Mouse (Mus musculus) right cerebral cortex, adult 2 months (tissue): ENCODE data around the gene Lman2.

Source experiments
- DNase-seq, 2 experiments: peaks; one replicate each; pipeline ENCODE4 v3.0.0; 2021 to 2022; ENCODE audit warnings: low spot score in 2 of 2

The Lman2 gene

GRCm38 (mm10) chr13:55327633-55328032, 35.0 kb downstream of the Lman2 start:
- DNase-seq: peak; percentile 97 to 98

DNA sequence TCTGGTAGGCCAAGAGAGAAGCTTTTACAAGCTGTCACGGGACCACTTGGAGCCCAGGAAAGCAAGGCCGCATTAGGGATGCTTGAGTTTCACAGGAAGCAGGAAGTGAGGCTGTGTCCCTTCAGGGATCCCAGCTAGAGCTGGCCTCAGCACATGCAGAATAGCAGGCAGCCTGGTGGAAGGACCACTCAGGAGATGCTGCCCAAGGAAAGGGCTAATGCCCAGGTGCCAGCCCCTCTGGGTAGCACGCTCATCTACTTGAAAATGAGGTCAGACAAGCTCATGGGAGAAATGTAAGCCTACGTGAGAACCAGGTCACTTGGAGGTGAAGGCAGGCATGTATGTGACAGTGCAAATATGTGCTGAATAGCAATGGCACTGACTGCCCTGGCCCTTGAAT, 35.4 kb downstream of the Lman2 start:
- DNase-seq: no peak

DNA sequence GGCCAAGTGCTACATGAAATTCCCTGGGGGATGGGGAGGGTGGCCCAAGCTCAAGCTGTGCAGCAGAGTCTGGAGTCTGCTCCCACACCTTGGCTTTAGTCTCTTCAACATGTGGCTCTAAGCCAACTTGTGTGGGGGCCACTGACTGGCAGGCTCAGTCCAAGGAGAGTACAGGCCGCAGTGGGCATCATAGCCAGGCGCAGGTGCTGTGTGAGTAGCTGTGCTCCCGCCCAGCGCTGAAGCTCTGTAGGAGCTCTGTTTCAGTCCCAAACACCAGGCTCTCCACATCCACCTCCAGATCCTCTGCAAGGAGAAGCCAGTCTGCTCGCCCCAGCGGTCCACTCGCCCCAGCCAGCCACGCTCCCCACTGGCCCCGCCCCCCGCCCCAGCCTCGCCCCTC, 37.0 kb downstream of the Lman2 start:
- DNase-seq: peak in 1 of 2 experiments; percentile 41

- DNase-seq: peak; percentile 52 to 63
Measured at GRCm38 (mm10) chr13:55322130-55322825, 40.3 kb downstream of the Lman2 start.

DNA sequence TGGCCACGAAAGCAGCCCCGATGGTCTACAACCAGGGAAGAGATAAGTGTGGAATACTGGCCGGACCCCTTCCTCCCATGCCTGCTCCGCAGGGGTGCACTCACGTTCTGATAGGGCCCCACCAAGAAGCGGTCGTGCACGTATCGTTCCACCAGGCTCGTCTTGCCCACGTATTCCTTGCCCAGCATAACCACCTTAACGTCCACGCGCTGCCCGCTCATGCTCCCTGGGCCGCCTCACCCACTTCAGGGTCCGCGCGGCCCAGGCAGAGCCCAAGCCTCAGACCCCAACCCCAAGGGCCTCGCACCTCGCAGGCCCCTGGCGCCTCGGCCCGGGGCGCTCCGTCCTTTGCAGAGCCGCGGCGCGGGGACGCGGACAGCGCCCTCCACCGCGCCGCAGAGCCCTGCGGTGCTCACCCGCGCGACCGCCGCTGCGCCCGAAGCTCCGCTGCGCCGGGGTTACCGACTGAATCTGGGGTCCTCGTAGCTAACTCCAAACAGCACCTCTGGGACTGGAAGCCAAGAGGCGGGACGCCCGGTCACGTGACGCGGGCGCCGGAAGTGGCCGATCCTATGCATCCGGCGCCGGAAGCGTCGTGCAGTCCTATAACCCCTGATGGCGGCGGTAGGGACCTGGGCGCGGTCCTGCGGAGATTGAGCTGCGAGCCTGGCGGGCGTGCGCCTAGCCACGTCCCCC, 41.0 kb downstream of the Lman2 start, which contains the start of gene Rab24:
Gene Rab24, minus strand, starts transcription at position 513 of the 696 bp plus-strand sequence.
- DNase-seq: peak; percentile 84 to 90

DNA sequence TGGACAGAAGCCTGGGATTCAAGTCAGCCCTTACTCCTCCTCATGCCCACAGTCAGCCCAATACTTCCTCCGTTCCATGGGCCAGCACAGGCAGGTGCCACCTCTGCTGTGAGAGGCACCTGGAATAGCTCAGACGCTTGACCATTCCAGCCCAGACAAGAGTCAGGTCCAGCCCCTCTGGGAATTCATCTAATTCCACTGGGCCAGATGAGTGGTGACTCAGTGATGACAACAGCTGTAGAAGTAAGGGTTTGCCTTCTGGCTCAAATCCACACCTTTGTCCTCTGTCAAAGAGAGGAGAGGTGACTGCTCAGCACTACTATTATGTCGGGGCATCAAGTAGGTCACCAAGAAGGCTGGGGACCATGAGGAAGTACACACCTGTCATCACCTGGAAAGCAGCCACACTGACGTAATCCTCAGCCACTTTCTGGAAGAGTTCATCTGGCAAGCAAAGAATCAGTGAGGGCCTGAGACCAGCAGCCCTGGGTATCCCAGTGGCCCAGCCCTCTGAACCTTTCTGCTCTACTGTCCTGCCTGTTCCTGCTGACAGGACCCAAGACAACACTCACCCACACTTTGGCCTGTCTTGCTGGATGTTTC, 42.6 kb downstream of the Lman2 start, which contains the start of gene Prelid1:
Gene Prelid1, plus strand, starts transcription at position 570 of the 603 bp plus-strand sequence.
- no peak for DNase-seq

DNA sequence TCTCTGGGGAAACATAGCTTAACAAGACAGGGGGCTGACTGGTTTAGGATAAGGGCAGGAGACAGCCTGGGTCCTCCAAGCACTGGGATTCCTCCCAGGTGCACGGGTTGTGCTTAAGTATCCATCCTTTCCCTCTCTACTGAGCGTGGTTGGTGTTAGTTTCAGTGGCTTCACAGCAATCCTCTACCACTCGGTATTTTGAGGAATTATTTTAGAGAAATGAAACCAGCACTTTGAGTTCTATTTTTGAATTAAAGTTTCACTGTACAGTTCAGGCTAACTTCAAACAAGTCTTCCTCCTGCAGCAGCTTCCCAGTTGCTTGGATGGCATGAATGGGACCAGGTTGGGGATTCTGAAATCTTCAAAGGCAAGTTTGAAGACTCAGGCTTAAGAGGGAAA, 44.2 kb downstream of the Lman2 start:
- DNase-seq: no peak

DNA sequence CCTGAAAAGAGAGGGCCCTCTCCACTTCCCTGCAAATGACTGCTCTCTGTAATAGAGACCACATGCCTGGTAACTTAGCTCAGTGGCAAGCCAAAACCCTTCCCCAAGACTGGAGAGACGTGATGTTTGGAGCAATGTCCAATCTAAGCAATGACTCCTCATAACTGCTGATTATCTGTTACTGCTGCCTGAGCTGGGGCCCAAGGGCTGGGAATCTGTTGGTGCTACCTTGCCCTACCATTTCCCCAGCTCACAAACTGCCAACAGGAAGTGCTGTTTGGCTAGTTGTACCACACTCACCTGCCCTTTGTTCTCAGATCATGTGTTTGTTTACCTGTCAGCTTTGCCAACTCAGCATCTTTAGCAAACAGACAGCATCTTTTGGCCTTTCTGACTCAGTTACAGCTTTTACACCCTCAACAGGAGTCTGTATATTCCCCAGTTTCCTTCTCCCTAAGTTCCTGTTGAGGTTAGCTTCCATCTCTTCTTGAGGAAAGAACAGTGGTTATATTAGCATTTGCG, 47.6 kb downstream of the Lman2 start:
- no peak for DNase-seq

- DNase-seq: no peak
Measured at GRCm38 (mm10) chr13:55313051-55313450, 49.5 kb downstream of the Lman2 start.

DNA sequence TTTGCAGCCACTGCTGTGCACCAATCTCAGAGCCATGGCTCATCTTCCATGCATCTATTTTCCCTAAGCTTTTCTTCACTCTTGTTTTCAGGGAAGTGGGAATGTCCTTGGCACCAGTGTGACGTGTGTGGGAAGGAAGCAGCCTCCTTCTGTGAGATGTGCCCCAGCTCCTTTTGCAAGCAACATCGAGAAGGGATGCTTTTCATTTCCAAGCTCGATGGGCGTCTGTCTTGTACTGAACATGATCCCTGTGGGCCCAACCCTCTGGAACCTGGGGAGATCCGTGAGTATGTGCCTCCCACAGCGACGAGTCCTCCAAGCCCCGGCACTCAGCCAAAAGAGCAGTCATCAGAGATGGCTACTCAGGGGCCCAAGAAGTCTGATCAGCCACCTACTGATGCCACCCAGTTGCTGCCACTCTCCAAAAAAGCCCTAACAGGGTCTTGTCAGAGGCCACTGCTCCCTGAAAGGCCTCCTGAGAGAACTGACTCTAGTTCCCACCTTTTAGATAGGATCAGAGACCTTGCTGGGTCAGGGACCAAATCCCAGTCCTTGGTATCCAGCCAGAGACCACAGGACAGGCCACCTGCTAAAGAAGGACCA, 50.5 kb downstream of the Lman2 start:
- DNase-seq: peak; percentile 57 to 68

DNA sequence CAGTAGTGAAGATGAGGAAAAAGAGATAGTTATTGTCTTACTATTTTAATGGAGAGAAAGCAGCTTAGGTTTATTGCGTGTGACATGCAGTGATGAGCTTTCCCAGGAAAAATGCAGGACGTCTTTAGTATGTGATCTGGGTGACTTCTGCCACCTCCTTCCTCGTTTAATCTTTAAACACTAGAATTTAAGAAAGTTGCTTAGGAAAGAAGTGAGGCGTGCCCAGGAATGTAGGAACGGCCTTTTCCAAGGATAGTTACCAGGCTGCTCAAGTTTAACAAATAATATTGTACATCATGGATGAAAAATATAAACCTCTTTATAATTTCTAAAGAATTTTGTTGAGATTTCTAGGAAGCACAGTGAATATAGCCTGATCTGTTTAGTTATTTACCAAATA, 61.7 kb downstream of the Lman2 start:
- DNase-seq: no peak

DNA sequence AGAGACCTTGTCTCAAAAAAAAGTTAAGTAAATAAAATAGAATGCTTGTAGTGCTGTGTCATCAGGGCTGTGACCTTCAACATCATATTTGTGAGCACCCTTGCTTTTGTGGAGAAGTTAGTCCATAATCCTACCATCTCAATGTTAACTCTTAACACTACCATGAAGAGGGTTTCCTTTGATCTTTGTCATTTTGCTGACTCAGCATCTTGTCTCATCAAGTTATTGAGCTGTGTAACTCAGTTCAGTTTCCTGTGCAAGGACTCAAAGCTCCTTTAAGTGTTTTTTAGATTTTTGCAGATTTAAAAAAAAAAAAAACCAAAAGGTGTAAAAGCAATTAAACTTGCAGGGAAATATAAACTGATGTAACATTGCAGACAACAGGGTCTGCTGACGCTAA, 65.8 kb downstream of the Lman2 start:
- no peak for DNase-seq
